Mouse (Mus musculus): ENCODE measurements at regions not wholly inside any gene's neighbourhood (a gene's known extent, or its start where the extent isn't known, plus 50 kb on each side); places are given as distances from the start of the nearest gene placed in this dataset.

- DNase-seq (ENCODE audit: low read depth, low spot score) = no peak
Measured at GRCm38 (mm10) chr10:74722971-74723370, 244.0 kb upstream of the Gnaz start.

- DNase-seq (ENCODE audit: low read depth, low spot score) = no peak
Measured at GRCm38 (mm10) chr10:74749446-74749845, 217.5 kb upstream of the Gnaz start.

- DNase-seq (ENCODE audit: low read depth, low spot score) = no peak
Measured at GRCm38 (mm10) chr10:74750879-74751278, 216.1 kb upstream of the Gnaz start.

GRCm38 (mm10) chr10:74760734-74761133, 206.2 kb upstream of the Gnaz start:
- no peak for DNase-seq (ENCODE audit: low read depth, low spot score)

- no peak for DNase-seq (ENCODE audit: low read depth, low spot score)
Measured at GRCm38 (mm10) chr10:74789245-74789644, 177.7 kb upstream of the Gnaz start.

GRCm38 (mm10) chr10:74789987-74790386, 177.0 kb upstream of the Gnaz start:
- no peak for DNase-seq (ENCODE audit: low read depth, low spot score)

GRCm38 (mm10) chr10:74823395-74823794, 143.6 kb upstream of the Gnaz start:
- no peak for DNase-seq (ENCODE audit: low read depth, low spot score)

GRCm38 (mm10) chr10:74834359-74834758, 132.6 kb upstream of the Gnaz start:
- no peak for DNase-seq (ENCODE audit: low read depth, low spot score)

- DNase-seq (ENCODE audit: low read depth, low spot score) = peak; percentile 42
Measured at GRCm38 (mm10) chr10:74848372-74848771, 118.6 kb upstream of the Gnaz start.

- no peak for DNase-seq (ENCODE audit: low read depth, low spot score)
Measured at GRCm38 (mm10) chr10:74854991-74855664, 111.8 kb upstream of the Gnaz start.
